Mouse (Mus musculus): ENCODE results near the gene Pym1. TPM values are rescaled to one million over a fixed set of nuclear protein-coding genes. Genes with fewer than 3 reads are reported as not detected.

Pym1 gene
- polyA plus RNA-seq, 1 experiment from 2014 or later = 48.1 TPM

- ATAC-seq (ENCODE audit: low FRiP score) (no peak), DNase-seq (ENCODE audit: low spot score, missing footprints) (no peak)
- Histone ChIP-seq H3K4me3 (ENCODE audit: low read depth, low read length) (no peak overlapping the region), H3K9ac (ENCODE audit: low read length) (no peak overlapping the region), H3K4me2 (no peak overlapping the region), H3K9me3 (ENCODE audit: control insufficient read depth, low read length) (no peaks in the 10 kb centered on the region), H3K4me1 (ENCODE audit: control insufficient read depth, insufficient read depth, low read length) (peaks cover 8% of the 10 kb centered on the region), H3K36me3 (ENCODE audit: control insufficient read depth, insufficient read depth, low read length) (no peaks in the 10 kb centered on the region), H3K27ac (ENCODE audit: low read depth, low read length) (no peak overlapping the region), H3K27me3 (ENCODE audit: control insufficient read depth, insufficient read depth, low read length) (no peaks in the 10 kb centered on the region)
- 96% methylated on average over 8 of the region's 8 CpGs for WGBS
Measured at GRCm38 (mm10) chr10:128798676-128799075, 51.0 kb downstream of the Pym1 start.

GRCm38 (mm10) chr10:128801981-128802495, 54.3 kb downstream of the Pym1 start:
- no peak for ATAC-seq (ENCODE audit: low FRiP score)
- H3K9me3 ChIP-seq (ENCODE audit: control insufficient read depth, low read length) = no peaks in the 10 kb centered on the region
- H3K4me3 ChIP-seq (ENCODE audit: low read depth, low read length) = no peak overlapping the region
- H3K36me3 ChIP-seq (ENCODE audit: control insufficient read depth, insufficient read depth, low read length) = no peaks in the 10 kb centered on the region
- WGBS = 90% methylated on average over 16 of the region's 16 CpGs
- H3K4me1 ChIP-seq (ENCODE audit: control insufficient read depth, insufficient read depth, low read length) = peaks cover 18% of the 10 kb centered on the region
- no peak for DNase-seq (ENCODE audit: low spot score, missing footprints)
- no peak overlapping the region for H3K4me2 ChIP-seq
- H3K9ac ChIP-seq (ENCODE audit: low read length) = no peak overlapping the region
- H3K27ac ChIP-seq (ENCODE audit: low read depth, low read length) = no peak overlapping the region
- H3K27me3 ChIP-seq (ENCODE audit: control insufficient read depth, insufficient read depth, low read length) = no peaks in the 10 kb centered on the region

- DNase-seq (ENCODE audit: low spot score, missing footprints) (no peak), ATAC-seq (ENCODE audit: low FRiP score) (no peak)
- peaks cover 26% of the 10 kb centered on the region for H3K4me1 ChIP-seq (ENCODE audit: control insufficient read depth, insufficient read depth, low read length)
- H3K4me3 ChIP-seq (ENCODE audit: low read depth, low read length) = no peak overlapping the region
- no peaks in the 10 kb centered on the region for H3K27me3 ChIP-seq (ENCODE audit: control insufficient read depth, insufficient read depth, low read length)
- peak overlapping the region; percentile 80 for H3K4me2 ChIP-seq
- no peaks in the 10 kb centered on the region for H3K36me3 ChIP-seq (ENCODE audit: control insufficient read depth, insufficient read depth, low read length)
- H3K9me3 ChIP-seq (ENCODE audit: control insufficient read depth, low read length) = no peaks in the 10 kb centered on the region
- WGBS = 74% methylated on average over 4 of the region's 4 CpGs
- H3K9ac ChIP-seq (ENCODE audit: low read length) = peak overlapping the region; percentile 37; the same call in 1 of the 2 replicates
- no peak overlapping the region for H3K27ac ChIP-seq (ENCODE audit: low read depth, low read length)
Measured at GRCm38 (mm10) chr10:128802956-128803355, 55.3 kb downstream of the Pym1 start.

- peaks cover 26% of the 10 kb centered on the region for H3K4me1 ChIP-seq (ENCODE audit: control insufficient read depth, insufficient read depth, low read length)
- no peak overlapping the region for H3K27ac ChIP-seq (ENCODE audit: low read depth, low read length)
- no peaks in the 10 kb centered on the region for H3K27me3 ChIP-seq (ENCODE audit: control insufficient read depth, insufficient read depth, low read length)
- H3K4me3 ChIP-seq (ENCODE audit: low read depth, low read length) = peak overlapping the region; percentile 78
- H3K36me3 ChIP-seq (ENCODE audit: control insufficient read depth, insufficient read depth, low read length) = no peaks in the 10 kb centered on the region
- peak overlapping the region; percentile 89 for H3K9ac ChIP-seq (ENCODE audit: low read length)
- 19% methylated on average over 6 of the region's 6 CpGs for WGBS
- DNase-seq (ENCODE audit: low spot score, missing footprints) (no peak), ATAC-seq (ENCODE audit: low FRiP score) (no peak)
- peak overlapping the region; percentile 80 for H3K4me2 ChIP-seq
- no peaks in the 10 kb centered on the region for H3K9me3 ChIP-seq (ENCODE audit: control insufficient read depth, low read length)
Measured at GRCm38 (mm10) chr10:128803361-128803760, 55.7 kb downstream of the Pym1 start.

- H3K9ac ChIP-seq (ENCODE audit: low read length) = peak within 1 kb of the TSS; percentile 89
- peak within 1 kb of the TSS; percentile 93 for H3K27ac ChIP-seq (ENCODE audit: low read depth, low read length)
- no peaks in the 10 kb centered on the region for H3K9me3 ChIP-seq (ENCODE audit: control insufficient read depth, low read length)
- H3K4me1 ChIP-seq (ENCODE audit: control insufficient read depth, insufficient read depth, low read length) = peaks cover 26% of the 10 kb centered on the region
- WGBS = under 1% methylated on average over 14 of the region's 14 CpGs
- H3K27me3 ChIP-seq (ENCODE audit: control insufficient read depth, insufficient read depth, low read length) = no peaks in the 10 kb centered on the region
- ATAC-seq (ENCODE audit: low FRiP score) = peak; percentile 11
- peak within 1 kb of the TSS; percentile 78 for H3K4me3 ChIP-seq (ENCODE audit: low read depth, low read length)
- no peak for DNase-seq (ENCODE audit: low spot score, missing footprints)
- H3K36me3 ChIP-seq (ENCODE audit: control insufficient read depth, insufficient read depth, low read length) = no peaks in the 10 kb centered on the region
- H3K4me2 ChIP-seq = peak within 1 kb of the TSS; percentile 80
Measured at GRCm38 (mm10) chr10:128803771-128804270, 56.1 kb downstream of the Pym1 start, which contains the start of gene Dnajc14. Gene Dnajc14 (plus strand): TSS chr10:128804062.

DNA sequence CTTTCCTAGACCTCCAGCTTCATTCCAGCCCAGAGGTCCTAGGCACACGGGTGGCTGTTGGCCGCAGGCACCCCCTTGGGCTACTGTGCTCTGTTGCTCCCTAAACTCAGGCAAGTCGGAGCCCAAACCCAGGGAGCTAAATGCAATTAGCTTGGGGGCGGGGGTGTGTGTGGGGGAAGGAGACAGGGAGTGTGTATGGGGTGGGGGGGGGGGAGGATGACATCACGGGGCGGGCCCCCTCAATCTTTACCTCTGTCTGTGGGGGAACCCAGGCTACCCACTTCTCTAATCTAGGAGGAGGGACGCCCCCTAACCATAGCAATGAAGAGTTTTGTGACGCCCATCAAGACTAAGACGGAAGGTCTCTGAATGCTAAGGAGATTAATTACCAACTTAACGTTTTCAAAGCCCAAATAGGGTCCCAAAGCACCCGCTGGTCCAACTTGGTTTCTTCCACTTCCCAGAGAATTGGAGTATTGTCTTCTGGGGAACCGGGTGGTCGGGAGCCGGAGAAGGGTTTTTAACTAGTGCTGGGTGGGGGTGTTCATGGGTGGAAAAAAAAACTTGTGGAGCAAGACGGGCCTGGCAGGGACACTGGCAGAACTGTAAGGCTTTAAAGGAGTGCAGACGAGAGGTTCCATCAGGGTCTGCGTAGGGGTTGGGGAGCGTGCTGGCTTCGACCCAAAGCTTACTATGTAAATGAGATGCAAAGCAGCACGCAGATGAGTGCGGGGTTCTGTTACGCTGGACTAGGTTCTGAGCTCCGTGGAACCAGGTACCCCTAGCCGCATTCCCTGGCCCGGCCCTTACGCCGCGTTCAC, 56.8 kb downstream of the Pym1 start, which contains the start of gene Tmem198b:
TSS of gene Tmem198b (minus strand) at position 100 of the 821 bp plus-strand sequence.
- H3K9me3 ChIP-seq (ENCODE audit: control insufficient read depth, low read length) = no peaks in the 10 kb centered on the region
- peak within 1 kb of the TSS; percentile 80 for H3K4me2 ChIP-seq
- H3K4me1 ChIP-seq (ENCODE audit: control insufficient read depth, insufficient read depth, low read length) = peaks cover 26% of the 10 kb centered on the region
- DNase-seq (ENCODE audit: low spot score, missing footprints) = peak; percentile 98
- peak within 1 kb of the TSS; percentile 78 for H3K4me3 ChIP-seq (ENCODE audit: low read depth, low read length)
- peak within 1 kb of the TSS; percentile 89 for H3K9ac ChIP-seq (ENCODE audit: low read length)
- peak within 1 kb of the TSS; percentile 93 for H3K27ac ChIP-seq (ENCODE audit: low read depth, low read length)
- H3K27me3 ChIP-seq (ENCODE audit: control insufficient read depth, insufficient read depth, low read length) = no peaks in the 10 kb centered on the region
- H3K36me3 ChIP-seq (ENCODE audit: control insufficient read depth, insufficient read depth, low read length) = no peaks in the 10 kb centered on the region
- ATAC-seq (ENCODE audit: low FRiP score) = peak; percentile 73
- under 1% methylated on average over 28 of the region's 28 CpGs for WGBS

DNA sequence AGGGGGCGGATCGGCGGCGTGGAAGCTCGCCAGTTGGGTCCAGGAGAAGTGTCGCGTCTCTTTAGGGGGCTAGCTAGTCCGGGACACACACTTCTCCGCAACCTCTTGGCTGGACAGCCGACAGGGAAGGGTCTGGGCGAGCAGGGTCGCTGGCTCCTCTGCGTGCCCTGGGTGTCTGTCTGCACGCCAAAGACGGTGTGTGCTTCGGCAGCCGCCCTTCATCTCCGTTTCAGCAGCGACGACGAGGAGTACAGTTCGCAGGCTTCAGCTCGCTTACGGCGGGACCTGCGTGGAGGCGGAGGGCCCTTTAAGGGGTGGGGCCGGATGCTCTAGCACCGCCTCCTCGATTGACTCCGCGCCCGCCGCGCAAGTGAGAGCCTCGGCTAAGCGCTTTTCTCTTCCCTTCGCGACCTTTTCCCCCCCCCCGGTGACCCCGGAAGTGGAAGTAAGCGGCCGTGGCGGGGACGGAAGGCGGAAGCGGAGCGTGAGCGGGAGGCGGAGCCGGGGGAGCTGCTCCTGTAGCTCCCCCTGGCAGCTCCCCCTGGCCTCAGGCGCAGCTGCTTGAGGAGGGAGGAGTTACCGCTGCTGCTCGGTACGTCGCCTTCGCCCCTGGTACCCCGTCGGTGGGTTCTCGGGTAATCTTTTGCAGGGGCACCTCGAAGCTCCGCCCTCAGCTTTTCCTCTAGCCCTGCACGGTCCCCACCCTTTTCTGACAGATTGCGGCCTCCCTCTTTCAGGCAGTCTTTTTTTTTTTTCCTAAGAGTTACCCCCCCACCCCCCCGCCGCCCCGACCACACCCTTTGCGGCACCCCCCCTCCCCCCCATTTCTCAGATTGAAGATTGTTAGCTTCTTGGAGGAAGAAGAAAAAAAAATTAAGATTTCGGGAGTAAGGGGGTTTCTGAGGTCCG, 57.7 kb downstream of the Pym1 start:
- H3K4me2 ChIP-seq = peak overlapping the region; percentile 80
- peaks cover 26% of the 10 kb centered on the region for H3K4me1 ChIP-seq (ENCODE audit: control insufficient read depth, insufficient read depth, low read length)
- under 1% methylated on average over 69 of the region's 70 CpGs for WGBS
- ATAC-seq (ENCODE audit: low FRiP score) (peak; percentile 95), DNase-seq (ENCODE audit: low spot score, missing footprints) (peak; percentile 99)
- no peaks in the 10 kb centered on the region for H3K36me3 ChIP-seq (ENCODE audit: control insufficient read depth, insufficient read depth, low read length)
- peak overlapping the region; percentile 78 for H3K4me3 ChIP-seq (ENCODE audit: low read depth, low read length)
- peak overlapping the region; percentile 89 for H3K9ac ChIP-seq (ENCODE audit: low read length)
- H3K27me3 ChIP-seq (ENCODE audit: control insufficient read depth, insufficient read depth, low read length) = no peaks in the 10 kb centered on the region
- H3K27ac ChIP-seq (ENCODE audit: low read depth, low read length) = peak overlapping the region; percentile 93
- no peaks in the 10 kb centered on the region for H3K9me3 ChIP-seq (ENCODE audit: control insufficient read depth, low read length)

DNA sequence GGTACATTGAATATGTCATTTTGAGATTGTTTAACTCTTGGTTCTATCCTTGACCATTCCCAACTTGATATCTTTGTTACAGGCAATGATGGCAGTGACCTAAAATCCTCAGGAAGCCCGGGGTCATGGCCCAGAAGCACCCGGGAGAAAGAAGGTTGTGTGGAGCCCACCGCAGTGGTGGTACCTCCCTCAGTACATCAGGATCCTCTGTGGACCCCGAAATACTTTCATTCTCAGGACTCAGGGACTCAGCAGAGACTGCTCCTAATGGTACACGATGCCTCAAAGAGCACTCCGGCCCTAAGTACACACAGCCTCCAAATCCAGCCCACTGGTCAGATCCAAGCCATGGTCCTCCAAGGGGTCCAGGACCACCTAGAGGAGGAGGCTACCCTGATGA, 58.4 kb downstream of the Pym1 start:
- H3K4me2 ChIP-seq = peak overlapping the region; percentile 80
- DNase-seq (ENCODE audit: low spot score, missing footprints) = no peak
- no peaks in the 10 kb centered on the region for H3K27me3 ChIP-seq (ENCODE audit: control insufficient read depth, insufficient read depth, low read length)
- peaks cover 26% of the 10 kb centered on the region for H3K4me1 ChIP-seq (ENCODE audit: control insufficient read depth, insufficient read depth, low read length)
- H3K36me3 ChIP-seq (ENCODE audit: control insufficient read depth, insufficient read depth, low read length) = no peaks in the 10 kb centered on the region
- peak overlapping the region; percentile 78 for H3K4me3 ChIP-seq (ENCODE audit: low read depth, low read length)
- H3K27ac ChIP-seq (ENCODE audit: low read depth, low read length) = peak overlapping the region; percentile 93; the same call in 1 of the 2 replicates
- 68% methylated on average over 6 of the region's 6 CpGs for WGBS
- no peaks in the 10 kb centered on the region for H3K9me3 ChIP-seq (ENCODE audit: control insufficient read depth, low read length)
- ATAC-seq (ENCODE audit: low FRiP score) = no peak
- peak overlapping the region; percentile 89 for H3K9ac ChIP-seq (ENCODE audit: low read length)
